Mouse (Mus musculus) cerebellum, adult 2 months (tissue): ENCODE results near the gene Gsta2.

ENCODE experiments used
- CTCF ChIP-seq: fragments of 200-500 bp; IDR thresholded peaks from 2 replicates; pipeline ENCODE4 v1.5.1; 2011; ENCODE audit warnings: low read depth, mild to moderate bottlenecking, control low read depth, low read length, moderate library complexity, borderline replicate concordance; ENCODE audit not compliant: insufficient read depth
- POLR2A ChIP-seq: fragments of 200-500 bp; IDR thresholded peaks from 2 replicates; pipeline ENCODE4 v1.6.1; 2011; ENCODE audit warnings: low read length, control low read depth, borderline replicate concordance; ENCODE audit not compliant: insufficient read depth

DNA sequence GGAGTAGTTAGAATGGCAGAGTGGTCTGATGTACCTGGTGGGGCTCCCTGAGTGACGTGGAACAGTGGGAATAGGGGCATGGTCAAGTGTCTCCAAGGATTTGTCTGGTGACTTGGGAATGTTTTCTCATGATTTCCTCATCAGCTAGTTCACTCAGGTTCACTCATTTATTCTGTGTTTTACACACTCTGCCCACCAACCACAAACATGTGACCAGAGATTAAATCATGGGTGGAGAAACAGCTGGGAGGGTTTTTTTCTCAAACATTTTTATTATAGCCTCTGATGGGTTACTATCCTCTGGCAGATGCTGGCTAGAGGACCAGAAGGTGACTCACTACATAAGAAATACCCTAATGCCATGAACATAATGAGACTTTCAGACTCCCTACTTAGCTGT is 57.4 kb downstream of the Gsta2 start:
- TF ChIP-seq CTCF (no peak), POLR2A (no peak)
